8 mouse cellular contexts compared by ENCODE assay signal in genomic region chr10:128310177-128310576, GRCm38 (mm10). TPM values are rescaled to one million over a fixed set of nuclear protein-coding genes. Genes with fewer than 3 reads are reported as not detected.
DNase-seq lines count a peak whose midpoint lies in the region; ATAC-seq lines count a peak whose summit lies in the region.

No protein-coding gene starts in this region.

- no peak for ATAC-seq in hindbrain, embryonic 12.5 days (ENCODE audit: low FRiP score)
- no peak for ATAC-seq in limb, embryonic 15.5 days (ENCODE audit: insufficient number of reproducible peaks, low FRiP score, low TSS enrichment, low read depth)

- no peak overlapping the region for H3K4me3 ChIP-seq in hindbrain, embryonic 12.5 days
- H3K4me3 ChIP-seq in hindbrain, embryonic 10.5 days: no peak overlapping the region
- no peak overlapping the region for H3K4me3 ChIP-seq in limb, embryonic 15.5 days

- no peak overlapping the region for H3K9ac ChIP-seq in hindbrain, embryonic 12.5 days
- no peak overlapping the region for H3K9ac ChIP-seq in limb, embryonic 15.5 days

- no peak overlapping the region for H3K4me2 ChIP-seq in hindbrain, embryonic 12.5 days (replicated peaks)
- no peak overlapping the region for H3K4me2 ChIP-seq in limb, embryonic 15.5 days

- H3K36me3 ChIP-seq in hindbrain, embryonic 12.5 days: peaks cover 63% of the 10 kb centered on the region
- peaks cover 85% of the 10 kb centered on the region for H3K36me3 ChIP-seq in hindbrain, embryonic 10.5 days
- peaks cover 58% of the 10 kb centered on the region for H3K36me3 ChIP-seq in limb, embryonic 15.5 days

- no peaks in the 10 kb centered on the region for H3K4me1 ChIP-seq in hindbrain, embryonic 12.5 days
- no peaks in the 10 kb centered on the region for H3K4me1 ChIP-seq in hindbrain, embryonic 10.5 days (replicated peaks)
- H3K4me1 ChIP-seq in limb, embryonic 15.5 days: peaks cover 7% of the 10 kb centered on the region; the same call in 1 of the 2 replicates

- H3K27ac ChIP-seq in hindbrain, embryonic 12.5 days: peak overlapping the region; percentile 30; the same call in 1 of the 2 replicates
- H3K27ac ChIP-seq in hindbrain, embryonic 10.5 days: no peak overlapping the region
- H3K27ac ChIP-seq in limb, embryonic 15.5 days: 0 out of 2 replicates have a peak overlapping the region, but pooled peaks have one; percentile 40

- no peaks in the 10 kb centered on the region for H3K27me3 ChIP-seq in hindbrain, embryonic 12.5 days
- no peaks in the 10 kb centered on the region for H3K27me3 ChIP-seq in hindbrain, embryonic 10.5 days (ENCODE audit: insufficient read depth, poor library complexity, severe bottlenecking)
- no peaks in the 10 kb centered on the region for H3K27me3 ChIP-seq in limb, embryonic 15.5 days

- DNase-seq in hindbrain, embryonic 10.5 days (ENCODE audit: low spot score): no peak
- DNase-seq in adipocyte (ENCODE audit: low spot score): peak; percentile 76
- peak; percentile 64 to 77 for DNase-seq in cerebellum, postnatal 25 days
- no peak for DNase-seq in spleen, adult 18-20 months
- no peak for DNase-seq in layer of hippocampus, adult 9-11 months
- DNase-seq in spleen, postnatal 4 days (ENCODE audit: low spot score in 2 of 2): no peak

- H3K9me3 ChIP-seq in hindbrain, embryonic 12.5 days (replicated peaks): no peaks in the 10 kb centered on the region
- no peaks in the 10 kb centered on the region for H3K9me3 ChIP-seq in hindbrain, embryonic 10.5 days
- no peaks in the 10 kb centered on the region for H3K9me3 ChIP-seq in limb, embryonic 15.5 days

- 75% methylated on average over 11 of the region's 11 CpGs for WGBS in hindbrain, embryonic 12.5 days
- WGBS in hindbrain, embryonic 10.5 days: 90% methylated on average over 11 of the region's 11 CpGs
- 49% methylated on average over 11 of the region's 11 CpGs for WGBS in limb, embryonic 15.5 days

RNA-seq across cellular contexts. Expression of gene Pan2, which starts 7.0 kb away (rescaled TPM):
- 33.5 and 34.1 TPM in 2 replicates for polyA plus RNA-seq in hindbrain, embryonic 12.5 days (2016; fragmentation: Nextera tagmentation; extraction: Ambion mirVana)
- 42.5 and 43.7 TPM in 2 replicates for polyA plus RNA-seq in hindbrain, embryonic 10.5 days (2016; fragmentation: Nextera tagmentation; extraction: Ambion mirVana)
- polyA plus RNA-seq in limb, embryonic 15.5 days (2015; fragmentation: Nextera tagmentation; extraction: Ambion mirVana): 25.1 and 25.2 TPM in 2 replicates

RNA-seq across cellular contexts. Expression of gene Il23a, which starts 11.6 kb away (rescaled TPM):
- polyA plus RNA-seq in hindbrain, embryonic 12.5 days (2016; fragmentation: Nextera tagmentation; extraction: Ambion mirVana): 0.22 TPM in 1 of 2 replicates, not detected in the other
- not detected in 2 replicates for polyA plus RNA-seq in hindbrain, embryonic 10.5 days (2016; fragmentation: Nextera tagmentation; extraction: Ambion mirVana)
- 0.17 and 0.20 TPM in 2 replicates for polyA plus RNA-seq in limb, embryonic 15.5 days (2015; fragmentation: Nextera tagmentation; extraction: Ambion mirVana)

RNA-seq across cellular contexts. Expression of gene Cnpy2, which starts 12.1 kb away (rescaled TPM):
- 242 and 244 TPM in 2 replicates for polyA plus RNA-seq in hindbrain, embryonic 12.5 days (2016; fragmentation: Nextera tagmentation; extraction: Ambion mirVana)
- 252 and 259 TPM in 2 replicates for polyA plus RNA-seq in hindbrain, embryonic 10.5 days (2016; fragmentation: Nextera tagmentation; extraction: Ambion mirVana)
- polyA plus RNA-seq in limb, embryonic 15.5 days (2015; fragmentation: Nextera tagmentation; extraction: Ambion mirVana): 347 and 355 TPM in 2 replicates

RNA-seq across cellular contexts. Expression of gene Cs, which starts 27.4 kb away (rescaled TPM):
- 207 and 208 TPM in 2 replicates for polyA plus RNA-seq in hindbrain, embryonic 12.5 days (2016; fragmentation: Nextera tagmentation; extraction: Ambion mirVana)
- 231 and 232 TPM in 2 replicates for polyA plus RNA-seq in hindbrain, embryonic 10.5 days (2016; fragmentation: Nextera tagmentation; extraction: Ambion mirVana)
- polyA plus RNA-seq in limb, embryonic 15.5 days (2015; fragmentation: Nextera tagmentation; extraction: Ambion mirVana): 173 and 189 TPM in 2 replicates

RNA-seq across cellular contexts. Expression of gene Stat2, which starts 39.8 kb away (rescaled TPM):
- 23.1 and 26.5 TPM in 2 replicates for polyA plus RNA-seq in hindbrain, embryonic 12.5 days (2016; fragmentation: Nextera tagmentation; extraction: Ambion mirVana)
- 14.6 and 19.3 TPM in 2 replicates for polyA plus RNA-seq in hindbrain, embryonic 10.5 days (2016; fragmentation: Nextera tagmentation; extraction: Ambion mirVana)
- 12.2 and 13.3 TPM in 2 replicates for polyA plus RNA-seq in limb, embryonic 15.5 days (2015; fragmentation: Nextera tagmentation; extraction: Ambion mirVana)

Comparison
In these comparisons a context has a peak if more than half of its experiments do, and no peak if none do; other contexts are left out.
1. DNase-seq: peak in adipocyte (single experiment) and cerebellum, postnatal 25 days (2 of 2); none in hindbrain, embryonic 10.5 days (single experiment), spleen, adult 18-20 months (0 of 2), layer of hippocampus, adult 9-11 months (single experiment) and spleen, postnatal 4 days (0 of 2).